Mouse (Mus musculus): ENCODE measurements around the gene Lmbrd2.
"Not testable (repeated sequence)": the region's sequence is repeated elsewhere in the genome, so short reads cannot be mapped to it uniquely, and the experiment has no call there.

GRCm38 (mm10) chr15:9213026-9213425 is 72.7 kb downstream of the Lmbrd2 start:
- TF ChIP-seq CTCF (IDR thresholded peaks at IDR 0.05; ENCODE audit: control insufficient read depth, insufficient read depth, insufficient read length); FOSL1 (IDR thresholded peaks at IDR 0.05; ENCODE audit: insufficient read depth, low read length, poor library complexity, severe bottlenecking); MAX (IDR thresholded peaks at IDR 0.05); MYOD1 (IDR thresholded peaks at IDR 0.05; ENCODE audit: control insufficient read depth, insufficient read length, low read depth): not testable (repeated sequence)
